Mouse (Mus musculus) telencephalon, adult 2 months (tissue): Measurements from ENCODE around the gene Tut4.

Experiments used
- DNase-seq: peaks from one replicate; pipeline ENCODE4 v3.0.0-alpha.2; 2011; ENCODE audit warnings: low read depth, low spot score

The Tut4 gene

GRCm38 (mm10) chr4:108503023-108503422 is 43.8 kb downstream of the Tut4 start:
- no peak for DNase-seq

GRCm38 (mm10) chr4:108539701-108540100 is 80.5 kb downstream of the Tut4 start:
- DNase-seq, result no peak

GRCm38 (mm10) chr4:108565026-108565425 is 105.8 kb downstream of the Tut4 start:
- no peak for DNase-seq

- no peak for DNase-seq
Measured at GRCm38 (mm10) chr4:108572644-108573043, 113.4 kb downstream of the Tut4 start.

GRCm38 (mm10) chr4:108578840-108579742 is 119.9 kb downstream of the Tut4 start, which contains the start of the genes Prpf38a and Orc1:
Gene Prpf38a, minus strand, starts transcription at chr4:108579336.
Gene Orc1, plus strand, starts transcription at chr4:108579423.
- DNase-seq, result peak; percentile 99

GRCm38 (mm10) chr4:108579743-108580411 is 120.7 kb downstream of the Tut4 start:
- DNase-seq, result no peak

- peak; percentile 33 for DNase-seq
Measured at GRCm38 (mm10) chr4:108593376-108593775, 134.2 kb downstream of the Tut4 start.

- DNase-seq, result no peak
Measured at GRCm38 (mm10) chr4:108595785-108596184, 136.6 kb downstream of the Tut4 start.

- no peak for DNase-seq
Measured at GRCm38 (mm10) chr4:108598306-108598705, 139.1 kb downstream of the Tut4 start.

- DNase-seq, result no peak
Measured at GRCm38 (mm10) chr4:108601870-108602269, 142.6 kb downstream of the Tut4 start.

GRCm38 (mm10) chr4:108608651-108609050 is 149.4 kb downstream of the Tut4 start:
- DNase-seq, result no peak
